Mouse (Mus musculus) liver, adult 2 months (tissue): Measurements from ENCODE around the gene Plxnd1.

ENCODE experiments used
- CTCF ChIP-seq: fragments of 200-500 bp; IDR thresholded peaks from 2 replicates; pipeline ENCODE4 v1.5.1; 2011; ENCODE audit warnings: low read depth, low read length, control low read depth
- POLR2A ChIP-seq: fragments of 200-500 bp; IDR thresholded peaks from 2 replicates; pipeline ENCODE4 v1.6.1; 2011; ENCODE audit warnings: low read length, control low read depth; ENCODE audit not compliant: insufficient read depth; ENCODE audit errors: extremely low read depth

DNA sequence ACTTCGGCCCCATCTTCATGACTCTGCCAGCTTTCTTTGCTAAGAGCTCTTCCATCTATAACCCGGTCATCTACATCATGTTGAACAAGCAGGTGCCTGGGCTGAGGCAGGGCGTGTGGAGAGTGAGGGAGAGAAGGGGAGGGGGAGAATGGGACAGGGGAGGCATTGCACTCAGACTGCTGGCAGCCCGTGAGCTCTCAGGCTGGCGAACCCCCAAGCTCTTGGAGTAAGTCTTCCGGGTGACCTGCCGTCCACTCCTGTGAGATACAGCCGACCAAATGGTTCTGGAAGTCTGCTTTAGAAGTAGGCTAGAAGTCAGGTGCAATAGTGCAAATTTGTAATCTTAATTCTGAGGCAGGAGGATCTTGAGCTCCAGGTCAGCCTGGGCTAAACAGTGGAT is 59.3 kb downstream of the Plxnd1 start:
- TF ChIP-seq POLR2A (no peak), CTCF (no peak)
